Mouse (Mus musculus) kidney, adult 2 months (tissue): ENCODE results near the gene Col5a3.

Source experiments
- CTCF ChIP-seq: fragments of 200-500 bp; conservative IDR thresholded peaks from 2 replicates; pipeline ENCODE4 v1.5.1; 2011; ENCODE audit warnings: low read depth, mild to moderate bottlenecking, control low read depth, low read length, moderate library complexity, mixed read lengths; ENCODE audit not compliant: insufficient read depth, insufficient read length
- POLR2A ChIP-seq: fragments of 200-500 bp; IDR thresholded peaks from one replicate; pipeline ENCODE4 v1.6.1; 2011; ENCODE audit warnings: low read depth, low read length, control low read depth

- peak; percentile 51 for TF ChIP-seq CTCF
- no peak for TF ChIP-seq POLR2A
Observed at GRCm38 (mm10) chr9:20757087-20757955, 57.5 kb downstream of the Col5a3 start.
